Mouse (Mus musculus) erythroblast, embryonic 14.5 days (primary cell): ENCODE measurements around the gene Cd6. TPM values are rescaled to one million over a fixed set of nuclear protein-coding genes. Genes with fewer than 3 reads are reported as not detected.

Source experiments
- H3K27me3 ChIP-seq: 2 replicates; pipeline ENCODE4 v1.6.1; 2012; ENCODE audit warnings: inconsistent platforms; ENCODE audit not compliant: control insufficient read depth
- H3K36me3 ChIP-seq: 2 replicates; pipeline ENCODE4 v1.6.1; 2012; ENCODE audit warnings: mild to moderate bottlenecking, inconsistent platforms; ENCODE audit not compliant: control insufficient read depth
- H3K4me1 ChIP-seq: 2 replicates; pipeline ENCODE4 v1.6.1; 2012; ENCODE audit warnings: inconsistent platforms; ENCODE audit not compliant: control insufficient read depth
- H3K4me3 ChIP-seq: replicated peaks from 2 replicates; pipeline ENCODE3; 2012; ENCODE audit warnings: moderate library complexity, mild to moderate bottlenecking, inconsistent platforms
- H3K9me3 ChIP-seq: 2 replicates; pipeline ENCODE4 v1.6.1; 2012; ENCODE audit warnings: low read length, inconsistent platforms, mixed read lengths; ENCODE audit not compliant: control insufficient read depth
- GATA1 ChIP-seq: IDR thresholded peaks from 2 replicates; pipeline ENCODE4 v1.6.1; 2012; ENCODE audit warnings: low read length, inconsistent platforms, mixed read lengths
- TAL1 ChIP-seq: IDR thresholded peaks from 3 replicates; pipeline ENCODE4 v1.6.1; 2012; ENCODE audit warnings: low read length, inconsistent platforms, mixed read lengths
- polyA plus RNA-seq: library from polyadenylated mRNA; stranded (reverse); fragments of >175 nt; gene quantifications from 2 replicates; pipeline ENCODE4 v1.2.3, GENCODE M21; 2012

The Cd6 gene
- polyA plus RNA-seq, 1 experiment = not detected

GRCm38 (mm10) chr19:10761794-10762415 is 68.0 kb downstream of the Cd6 start:
- no peaks in the 10 kb centered on the region for H3K9me3 ChIP-seq
- H3K27me3 ChIP-seq = no peaks in the 10 kb centered on the region
- H3K4me3 ChIP-seq = no peak overlapping the region
- H3K36me3 ChIP-seq = no peaks in the 10 kb centered on the region
- no peak for TF ChIP-seq GATA1
- TF ChIP-seq TAL1 = no peak
- no peaks in the 10 kb centered on the region for H3K4me1 ChIP-seq

DNA sequence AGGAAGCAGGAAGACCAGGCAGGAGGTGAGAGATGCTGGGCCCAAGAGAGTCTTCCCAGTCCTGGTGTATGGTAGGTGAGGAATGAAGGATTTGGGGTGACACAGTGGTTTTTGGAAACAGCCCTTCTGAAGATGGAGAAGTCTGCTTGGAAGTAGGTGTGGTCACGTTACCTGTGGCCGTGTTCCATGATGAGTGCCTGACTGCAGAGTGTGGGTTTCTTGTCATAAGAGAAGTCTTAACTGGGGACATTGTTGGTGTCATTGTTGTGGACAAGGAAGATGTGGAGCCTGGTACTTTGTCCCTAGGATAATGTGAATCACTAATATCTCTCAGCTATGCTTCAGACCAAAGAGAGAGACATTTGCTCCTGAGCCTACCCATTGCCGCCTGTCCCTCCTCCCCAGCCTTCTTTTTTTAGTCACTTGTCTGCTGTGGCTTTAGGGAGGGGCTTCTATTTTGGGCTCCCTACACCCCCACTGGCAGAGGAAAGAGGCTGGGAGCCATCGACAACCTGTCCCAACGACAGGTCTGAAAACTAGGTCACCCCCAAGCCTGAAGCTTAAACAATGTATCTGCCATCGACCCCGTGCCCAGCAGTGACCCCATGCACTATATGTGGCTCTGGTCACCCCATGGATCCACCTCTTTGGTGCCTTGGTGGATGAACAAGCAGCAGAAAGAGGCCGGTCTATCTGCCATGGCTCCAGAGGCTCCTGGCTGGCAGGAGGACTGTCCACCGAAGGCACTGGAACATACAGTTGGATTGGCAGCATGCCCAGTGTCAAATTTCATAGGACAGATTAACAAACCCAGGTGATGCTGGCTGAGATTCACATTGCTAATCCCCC is 69.7 kb downstream of the Cd6 start:
- Histone ChIP-seq H3K27me3 (no peaks in the 10 kb centered on the region), H3K4me3 (no peak overlapping the region), H3K36me3 (no peaks in the 10 kb centered on the region), H3K4me1 (no peaks in the 10 kb centered on the region), H3K9me3 (no peaks in the 10 kb centered on the region)
- TF ChIP-seq GATA1 = no peak
- no peak for TF ChIP-seq TAL1

- TF ChIP-seq TAL1 = no peak
- TF ChIP-seq GATA1 = no peak
- H3K4me1 ChIP-seq = no peaks in the 10 kb centered on the region
- H3K4me3 ChIP-seq = no peak overlapping the region
- H3K27me3 ChIP-seq = no peaks in the 10 kb centered on the region
- H3K9me3 ChIP-seq = no peaks in the 10 kb centered on the region
- no peaks in the 10 kb centered on the region for H3K36me3 ChIP-seq
Measured at GRCm38 (mm10) chr19:10759525-10759924, 70.3 kb downstream of the Cd6 start.

GRCm38 (mm10) chr19:10758708-10759107 is 71.2 kb downstream of the Cd6 start:
- H3K4me3 ChIP-seq = no peak overlapping the region
- H3K9me3 ChIP-seq = no peaks in the 10 kb centered on the region
- H3K4me1 ChIP-seq = no peaks in the 10 kb centered on the region
- H3K36me3 ChIP-seq = no peaks in the 10 kb centered on the region
- no peak for TF ChIP-seq TAL1
- no peak for TF ChIP-seq GATA1
- no peaks in the 10 kb centered on the region for H3K27me3 ChIP-seq

- Histone ChIP-seq H3K36me3 (no peaks in the 10 kb centered on the region), H3K4me3 (no peak overlapping the region), H3K9me3 (no peaks in the 10 kb centered on the region), H3K4me1 (no peaks in the 10 kb centered on the region), H3K27me3 (no peaks in the 10 kb centered on the region)
- TF ChIP-seq GATA1 = no peak
- TF ChIP-seq TAL1 = no peak
Measured at GRCm38 (mm10) chr19:10757526-10757925, 72.3 kb downstream of the Cd6 start.

DNA sequence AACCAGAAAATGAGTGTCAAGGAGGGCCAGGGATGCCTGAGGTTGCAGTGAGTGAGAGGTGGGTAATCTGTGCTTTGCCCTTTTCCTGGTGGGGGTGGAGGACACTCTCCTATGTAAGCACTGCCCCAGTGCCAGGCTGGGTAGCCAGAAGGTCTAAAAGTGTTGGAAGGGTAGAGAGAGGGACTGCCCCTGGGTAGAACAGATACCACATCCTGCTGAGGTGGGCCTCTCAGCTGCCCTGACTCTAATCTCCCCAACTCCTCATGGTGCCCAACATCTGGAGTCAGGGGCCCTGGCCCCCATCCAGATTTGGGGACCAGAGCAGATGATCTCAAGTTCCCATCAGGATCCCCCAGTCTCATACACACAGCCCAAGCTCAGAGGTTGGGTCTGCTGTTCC is 72.7 kb downstream of the Cd6 start:
- H3K27me3 ChIP-seq = no peaks in the 10 kb centered on the region
- no peaks in the 10 kb centered on the region for H3K4me1 ChIP-seq
- H3K4me3 ChIP-seq = no peak overlapping the region
- H3K36me3 ChIP-seq = no peaks in the 10 kb centered on the region
- no peaks in the 10 kb centered on the region for H3K9me3 ChIP-seq
- TF ChIP-seq GATA1 (no peak), TAL1 (no peak)

DNA sequence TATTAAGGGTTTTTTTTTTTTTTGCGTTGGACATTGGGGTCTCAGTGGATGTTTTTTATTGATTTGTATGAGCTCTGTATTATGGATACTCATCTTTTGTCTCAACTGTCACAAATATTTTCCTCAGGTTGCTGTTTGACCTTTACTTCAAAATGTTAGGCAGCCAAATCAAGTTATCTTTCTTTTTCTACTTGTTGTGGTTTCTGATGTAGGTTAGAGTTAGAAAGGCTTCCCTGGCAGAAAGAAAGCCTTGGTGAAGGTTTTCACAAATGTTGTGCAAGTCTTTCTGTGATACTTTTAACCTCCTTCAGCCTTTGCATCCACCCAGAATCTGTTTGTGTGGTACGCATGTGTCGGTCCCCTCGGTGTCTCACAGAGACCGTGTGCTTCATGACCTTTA is 77.2 kb downstream of the Cd6 start:
- Histone ChIP-seq H3K4me1 (no peaks in the 10 kb centered on the region), H3K4me3 (no peak overlapping the region), H3K9me3 (no peaks in the 10 kb centered on the region), H3K36me3 (no peaks in the 10 kb centered on the region), H3K27me3 (no peaks in the 10 kb centered on the region)
- TF ChIP-seq TAL1 (no peak), GATA1 (no peak)

GRCm38 (mm10) chr19:10752106-10752505 is 77.8 kb downstream of the Cd6 start:
- TF ChIP-seq TAL1 = no peak
- TF ChIP-seq GATA1 = no peak
- no peaks in the 10 kb centered on the region for H3K9me3 ChIP-seq
- H3K4me1 ChIP-seq = no peaks in the 10 kb centered on the region
- H3K4me3 ChIP-seq = no peak overlapping the region
- no peaks in the 10 kb centered on the region for H3K27me3 ChIP-seq
- H3K36me3 ChIP-seq = no peaks in the 10 kb centered on the region

GRCm38 (mm10) chr19:10751607-10752006 is 78.3 kb downstream of the Cd6 start:
- H3K27me3 ChIP-seq = no peaks in the 10 kb centered on the region
- TF ChIP-seq TAL1 (no peak), GATA1 (no peak)
- no peaks in the 10 kb centered on the region for H3K9me3 ChIP-seq
- no peaks in the 10 kb centered on the region for H3K4me1 ChIP-seq
- no peak overlapping the region for H3K4me3 ChIP-seq
- no peaks in the 10 kb centered on the region for H3K36me3 ChIP-seq

DNA sequence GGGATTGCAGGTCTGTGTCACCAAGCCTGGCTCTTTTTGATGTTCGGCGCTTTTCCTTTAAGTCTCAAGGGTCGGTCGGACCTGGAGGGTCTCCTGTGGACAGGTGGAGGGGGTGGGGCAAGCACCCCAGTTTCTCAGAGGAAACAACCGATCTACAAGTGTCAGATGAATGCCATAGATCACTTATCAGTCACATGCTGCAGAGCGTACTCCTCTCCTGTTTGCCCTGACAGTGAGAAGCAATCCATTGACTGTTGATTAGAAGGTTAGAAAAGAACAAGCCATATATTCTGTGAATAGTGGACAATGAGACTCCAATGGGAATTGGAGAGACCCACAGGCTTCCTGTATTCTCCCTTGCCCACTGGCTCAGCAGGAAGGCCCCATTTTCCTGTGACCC is 79.7 kb downstream of the Cd6 start:
- TF ChIP-seq TAL1 (no peak), GATA1 (no peak)
- no peaks in the 10 kb centered on the region for H3K27me3 ChIP-seq
- no peaks in the 10 kb centered on the region for H3K36me3 ChIP-seq
- no peaks in the 10 kb centered on the region for H3K9me3 ChIP-seq
- no peaks in the 10 kb centered on the region for H3K4me1 ChIP-seq
- no peak overlapping the region for H3K4me3 ChIP-seq
